Mouse (Mus musculus) heart, adult 8-10 months (tissue): Measurements from ENCODE around the gene Uhmk1. TPM values are rescaled to one million over a fixed set of nuclear protein-coding genes. Genes with fewer than 3 reads are reported as not detected.

Experiments used
- total RNA-seq, 4 experiments: library from RNA; stranded (reverse); gene quantifications; 2 replicates each; pipeline ENCODE4 v1.2.4; 2022

Gene Uhmk1
- total RNA-seq, 4 experiments from 2014 or later: 17.7 to 27.8 (median 21.7) TPM

Other genes with a start within 250 kb of the Uhmk1 start
- gene Hsd17b7, start 246.2 kb downstream of the Uhmk1 start, total RNA-seq: 10 to 100 TPM; 10.5 to 15.8 (median 12.7) TPM
- gene Ddr2, start 104.6 kb downstream of the Uhmk1 start, total RNA-seq: 10 to 100 TPM; 18.9 to 24.8 (median 23.2) TPM
- 10 to 100 TPM; 42.8 to 53.0 (median 45.1) TPM for gene Uap1, start 40.4 kb downstream of the Uhmk1 start, total RNA-seq
- not detected for gene Sh2d1b2, start 17.4 kb upstream of the Uhmk1 start, total RNA-seq
- under 1 TPM in 2 of 4 experiments, not detected in 2; 0.19 to 0.26 TPM for gene Sh2d1b1, start 61.9 kb upstream of the Uhmk1 start, total RNA-seq
- 10 to 100 TPM; 10.2 to 12.8 (median 11.7) TPM for gene Gm7694, start 90.9 kb upstream of the Uhmk1 start, total RNA-seq
- gene Spata46, start 93.4 kb upstream of the Uhmk1 start, total RNA-seq: not detected